Mouse (Mus musculus): ENCODE data around the gene Mapk12. TPM values are rescaled to one million over a fixed set of nuclear protein-coding genes. Genes with fewer than 3 reads are reported as not detected.

Gene Mapk12
- polyA plus RNA-seq, 1 experiment from 2014 or later: 5.1 TPM

DNA sequence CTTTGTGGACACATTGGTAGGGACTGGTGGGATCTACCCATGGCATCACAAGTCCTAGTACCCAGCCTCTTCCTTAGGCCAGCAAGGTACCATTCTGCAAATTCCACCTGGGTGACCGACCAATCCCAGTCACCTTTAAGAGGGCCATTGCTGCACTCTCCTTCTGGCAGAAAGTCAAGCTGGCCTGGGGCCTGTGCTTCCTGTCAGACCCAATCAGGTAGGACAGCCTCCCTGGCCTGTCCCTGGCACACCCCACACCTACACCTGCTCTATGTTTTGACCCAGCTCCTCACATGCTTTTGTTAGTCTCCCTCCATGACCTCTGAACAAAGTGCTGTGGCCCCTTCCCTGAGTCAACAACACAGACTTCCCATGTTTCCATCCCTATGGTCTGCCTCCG lies 55.7 kb downstream of the Mapk12 start:
- ATAC-seq (no peak), DNase-seq (ENCODE audit: low spot score) (no peak)
- H3K4me2 ChIP-seq (ENCODE audit: low read length): no peak overlapping the region
- H3K4me3 ChIP-seq (ENCODE audit: low read depth, low read length): no peak overlapping the region
- H3K27ac ChIP-seq (ENCODE audit: low read depth, low read length): no peak overlapping the region
- no peaks in the 10 kb centered on the region for H3K9me3 ChIP-seq (replicated peaks; ENCODE audit: control insufficient read depth, low read length)
- 93% methylated on average over 2 of the region's 2 CpGs for WGBS
- H3K9ac ChIP-seq (ENCODE audit: low read length): no peak overlapping the region
- H3K27me3 ChIP-seq (replicated peaks; ENCODE audit: control insufficient read depth, insufficient read depth, low read length): no peaks in the 10 kb centered on the region
- peaks cover 62% of the 10 kb centered on the region for H3K36me3 ChIP-seq (ENCODE audit: control insufficient read depth, insufficient read depth, low read length)
- H3K4me1 ChIP-seq (ENCODE audit: control insufficient read depth, insufficient read depth, low read length): peaks cover 6% of the 10 kb centered on the region

DNA sequence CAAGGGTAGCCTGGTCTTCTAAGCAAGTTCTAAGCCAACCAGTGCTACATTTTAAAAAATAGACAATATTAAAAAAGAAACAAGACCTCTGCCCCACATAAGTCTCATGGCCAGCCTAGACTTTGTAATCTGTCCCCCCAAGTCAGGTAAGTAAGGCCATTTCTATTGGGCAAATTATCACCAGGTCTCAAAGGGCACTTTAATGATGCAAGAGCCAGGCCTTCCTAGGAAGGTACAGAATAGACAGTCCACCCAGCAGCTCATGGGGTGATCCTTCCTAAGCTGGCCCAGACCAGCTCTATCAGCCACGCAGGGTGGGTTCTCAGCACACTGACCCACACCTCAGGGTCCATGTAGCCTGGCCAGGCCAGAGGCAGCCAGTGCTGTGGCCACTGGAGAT lies 56.6 kb downstream of the Mapk12 start:
- no peak overlapping the region for H3K9ac ChIP-seq (ENCODE audit: low read length)
- 96% methylated on average over 1 of the region's 1 CpGs for WGBS
- peaks cover 69% of the 10 kb centered on the region for H3K36me3 ChIP-seq (ENCODE audit: control insufficient read depth, insufficient read depth, low read length)
- DNase-seq (ENCODE audit: low spot score): no peak
- H3K4me3 ChIP-seq (ENCODE audit: low read depth, low read length): no peak overlapping the region
- H3K27me3 ChIP-seq (replicated peaks; ENCODE audit: control insufficient read depth, insufficient read depth, low read length): no peaks in the 10 kb centered on the region
- ATAC-seq: no peak
- peaks cover 4% of the 10 kb centered on the region; the same call in 1 of the 2 replicates for H3K4me1 ChIP-seq (ENCODE audit: control insufficient read depth, insufficient read depth, low read length)
- H3K27ac ChIP-seq (ENCODE audit: low read depth, low read length): no peak overlapping the region
- no peak overlapping the region for H3K4me2 ChIP-seq (ENCODE audit: low read length)
- no peaks in the 10 kb centered on the region for H3K9me3 ChIP-seq (replicated peaks; ENCODE audit: control insufficient read depth, low read length)

Small RNAs within 50 kb of the gene (microRNA-seq; reads per million reads assigned to microRNA genes)
- gene Mir6958 (3.3 reads per million, percentile 18 among the genes with 10 or more reads in this experiment), gene Mir7118 (0.40 reads per million)

Other genes starting within 250 kb of the Mapk12 start
- 0.17 TPM in 1 of 2 replicates, not detected in the other for gene Ttll8, start 186.3 kb downstream of the Mapk12 start, polyA plus RNA-seq (2014; fragmentation: Nextera tagmentation; extraction: Ambion mirVana)
- 20.5 and 22.9 TPM in 2 replicates for gene Mlc1, start 161.7 kb downstream of the Mapk12 start, polyA plus RNA-seq (2014; fragmentation: Nextera tagmentation; extraction: Ambion mirVana)
- gene Mov10l1, start 157.8 kb downstream of the Mapk12 start, polyA plus RNA-seq (2014; fragmentation: Nextera tagmentation; extraction: Ambion mirVana): not detected in 2 replicates
- 2.3 and 2.7 TPM in 2 replicates for gene Panx2, start 81.0 kb downstream of the Mapk12 start, polyA plus RNA-seq (2014; fragmentation: Nextera tagmentation; extraction: Ambion mirVana)
- gene Trabd, start 65.6 kb downstream of the Mapk12 start, polyA plus RNA-seq (2014; fragmentation: Nextera tagmentation; extraction: Ambion mirVana): 39.7 and 40.3 TPM in 2 replicates
- gene Selenoo, start 51.6 kb downstream of the Mapk12 start, polyA plus RNA-seq (2014; fragmentation: Nextera tagmentation; extraction: Ambion mirVana): 20.9 and 24.7 TPM in 2 replicates
- 15.9 and 17.0 TPM in 2 replicates for gene Tubgcp6, start 17.6 kb downstream of the Mapk12 start, polyA plus RNA-seq (2014; fragmentation: Nextera tagmentation; extraction: Ambion mirVana)
- 18.4 and 25.4 TPM in 2 replicates for gene Hdac10, start 12.0 kb downstream of the Mapk12 start, polyA plus RNA-seq (2014; fragmentation: Nextera tagmentation; extraction: Ambion mirVana)
- gene Mapk11, start 8.9 kb upstream of the Mapk12 start, polyA plus RNA-seq (2014; fragmentation: Nextera tagmentation; extraction: Ambion mirVana): 28.1 and 30.1 TPM in 2 replicates
- gene Plxnb2, start 40.1 kb upstream of the Mapk12 start, polyA plus RNA-seq (2014; fragmentation: Nextera tagmentation; extraction: Ambion mirVana): 101 TPM in 2 replicates
- gene Dennd6b, start 55.8 kb upstream of the Mapk12 start, polyA plus RNA-seq (2014; fragmentation: Nextera tagmentation; extraction: Ambion mirVana): 39.0 and 49.2 TPM in 2 replicates
- 69.4 and 77.1 TPM in 2 replicates for gene Ppp6r2, start 70.8 kb upstream of the Mapk12 start, polyA plus RNA-seq (2014; fragmentation: Nextera tagmentation; extraction: Ambion mirVana)
- 61.8 and 82.8 TPM in 2 replicates for gene Sbf1, start 174.6 kb upstream of the Mapk12 start, polyA plus RNA-seq (2014; fragmentation: Nextera tagmentation; extraction: Ambion mirVana)
- gene Adm2, start 182.0 kb upstream of the Mapk12 start, polyA plus RNA-seq (2014; fragmentation: Nextera tagmentation; extraction: Ambion mirVana): not detected in 2 replicates
- not detected in 2 replicates for gene Miox, start 193.7 kb upstream of the Mapk12 start, polyA plus RNA-seq (2014; fragmentation: Nextera tagmentation; extraction: Ambion mirVana)
- 19.9 and 22.1 TPM in 2 replicates for gene Lmf2, start 215.0 kb upstream of the Mapk12 start, polyA plus RNA-seq (2014; fragmentation: Nextera tagmentation; extraction: Ambion mirVana)
- gene Ncaph2, start 215.0 kb upstream of the Mapk12 start, polyA plus RNA-seq (2014; fragmentation: Nextera tagmentation; extraction: Ambion mirVana): 132 and 141 TPM in 2 replicates
- 14.7 and 16.4 TPM in 2 replicates for gene Sco2, start 233.1 kb upstream of the Mapk12 start, polyA plus RNA-seq (2014; fragmentation: Nextera tagmentation; extraction: Ambion mirVana)
- 2.4 and 2.8 TPM in 2 replicates for gene Tymp, start 236.3 kb upstream of the Mapk12 start, polyA plus RNA-seq (2014; fragmentation: Nextera tagmentation; extraction: Ambion mirVana)
- 2.8 and 2.9 TPM in 2 replicates for gene Odf3b, start 238.6 kb upstream of the Mapk12 start, polyA plus RNA-seq (2014; fragmentation: Nextera tagmentation; extraction: Ambion mirVana)
- not detected in 2 replicates for gene Klhdc7b, start 244.2 kb upstream of the Mapk12 start, polyA plus RNA-seq (2014; fragmentation: Nextera tagmentation; extraction: Ambion mirVana)